Mouse (Mus musculus) lung, postnatal 0 days (tissue): ENCODE data around the gene Mbnl2.

Experiments
- CTCF ChIP-seq: IDR thresholded peaks from 2 replicates; pipeline ENCODE4 v1.5.1; 2016; ENCODE audit warnings: antibody characterized with exemption, mild to moderate bottlenecking
- EP300 ChIP-seq: IDR thresholded peaks from 2 replicates; pipeline ENCODE4 v1.6.1; 2016; ENCODE audit warnings: antibody characterized with exemption, mild to moderate bottlenecking, control low read depth

- TF ChIP-seq CTCF = no peak
- no peak for TF ChIP-seq EP300
These were observed 9.6 kb upstream of the Mbnl2 start for GRCm38 (mm10) chr14:120265886-120266285.
